Mouse (Mus musculus) retina, postnatal 1 day (tissue): ENCODE data around the gene Cd302.

Experiments
- DNase-seq: peaks from one replicate; pipeline ENCODE4 v3.0.0-alpha.2; 2012

Cd302 gene

DNA sequence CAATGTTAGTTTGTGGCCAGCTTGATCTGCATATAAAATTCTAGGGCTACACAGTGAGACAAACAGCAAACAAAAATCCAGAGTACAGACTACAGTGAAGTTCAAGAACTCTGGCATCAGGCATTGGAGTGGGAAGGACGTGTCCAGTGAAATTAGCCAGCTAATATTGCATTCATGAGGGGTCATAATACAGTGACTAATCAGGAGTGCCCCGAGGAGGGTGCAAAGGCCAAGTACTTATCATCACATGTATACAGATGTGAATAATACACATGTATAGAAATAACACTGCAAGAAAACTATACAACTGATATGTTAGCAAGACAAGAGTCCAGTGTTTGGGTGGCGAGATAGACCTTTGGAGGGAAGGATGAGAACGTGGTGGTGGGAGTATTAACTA is 31.5 kb downstream of the Cd302 start:
- no peak for DNase-seq

DNA sequence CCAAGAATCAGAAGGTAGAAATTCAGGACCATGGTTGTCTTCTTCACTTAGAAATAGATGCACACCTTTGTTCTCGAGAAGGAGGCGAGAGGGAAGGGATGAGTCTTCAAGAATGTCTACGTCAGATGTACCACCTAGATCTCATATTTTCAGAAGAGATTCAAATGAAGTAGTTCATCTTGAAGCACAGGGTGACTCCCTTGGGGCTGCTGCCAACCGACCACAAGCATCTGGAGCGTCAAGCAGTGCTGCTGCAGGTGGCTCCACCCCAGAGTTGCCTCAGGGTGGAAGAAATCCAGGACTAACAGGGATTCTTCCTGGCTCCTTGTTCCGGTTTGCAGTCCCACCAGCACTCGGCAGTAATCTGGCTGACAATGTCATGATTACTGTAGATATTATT is 49.8 kb downstream of the Cd302 start:
- DNase-seq = no peak

DNA sequence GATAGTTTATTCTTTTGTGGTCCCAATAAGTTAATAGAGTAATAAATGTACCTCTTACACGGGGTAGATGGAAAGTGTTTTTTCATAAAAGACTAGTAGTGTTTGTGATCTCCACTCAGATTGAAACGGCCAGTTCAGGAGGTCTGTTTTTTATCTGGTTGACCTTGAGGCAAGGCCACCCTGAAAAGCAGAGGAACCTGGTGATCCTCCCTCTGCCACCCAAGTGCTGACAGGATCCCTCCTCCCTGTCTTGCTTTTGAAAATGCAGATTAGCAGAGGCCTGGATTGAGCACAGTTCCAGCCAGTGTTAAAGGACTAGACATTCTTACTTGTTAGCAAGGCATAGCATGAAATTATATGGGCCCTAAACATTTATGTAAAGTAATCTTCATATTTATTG is 51.1 kb downstream of the Cd302 start:
- DNase-seq = no peak

DNA sequence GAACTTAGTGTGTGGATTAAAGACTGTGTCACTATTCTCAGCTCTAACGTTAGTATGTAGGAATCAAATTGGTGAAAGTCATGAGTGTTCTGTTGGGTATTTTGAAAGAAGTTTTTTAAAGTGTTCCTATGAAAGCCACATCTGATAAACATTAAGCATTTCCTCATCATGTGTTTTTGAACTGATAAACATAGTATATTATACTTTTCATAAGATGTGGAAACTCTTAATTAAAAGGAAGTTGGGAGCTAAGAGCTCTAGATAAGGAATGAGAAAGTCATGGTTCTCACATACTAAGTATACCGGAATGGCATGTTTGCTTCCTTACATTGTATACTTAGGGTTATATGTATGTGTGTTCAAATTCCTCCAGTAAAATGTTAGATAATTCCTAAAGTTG is 53.9 kb downstream of the Cd302 start:
- DNase-seq = no peak

- no peak for DNase-seq
Measured at GRCm38 (mm10) chr2:60228470-60228869, 55.8 kb downstream of the Cd302 start.

GRCm38 (mm10) chr2:60223489-60223888 is 60.8 kb downstream of the Cd302 start:
- no peak for DNase-seq

- DNase-seq = no peak
Measured at GRCm38 (mm10) chr2:60221954-60222353, 62.3 kb downstream of the Cd302 start.

- DNase-seq = no peak
Measured at GRCm38 (mm10) chr2:60221236-60221635, 63.1 kb downstream of the Cd302 start.

DNA sequence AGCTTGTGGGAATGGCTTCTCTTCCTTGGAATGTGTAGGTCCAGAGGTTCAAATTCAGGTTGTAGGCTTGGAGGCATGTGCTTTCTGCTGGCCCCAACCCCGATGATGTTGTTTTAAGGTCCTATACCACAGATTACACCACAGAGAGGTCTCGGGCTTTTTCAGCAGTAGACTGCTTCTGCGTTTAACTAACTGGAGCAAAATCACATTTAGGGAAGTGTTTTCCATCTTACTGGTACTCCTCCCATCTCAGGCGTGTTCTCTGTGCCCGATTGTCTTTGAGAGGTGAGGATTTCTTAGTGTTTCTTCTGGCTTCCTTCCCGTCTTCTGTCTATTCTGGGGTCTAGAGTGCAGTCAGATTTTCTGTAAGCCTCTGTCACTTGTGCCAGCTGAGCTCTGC is 66.7 kb downstream of the Cd302 start:
- DNase-seq = no peak

- DNase-seq = no peak
Measured at GRCm38 (mm10) chr2:60216547-60217153, 67.6 kb downstream of the Cd302 start.

GRCm38 (mm10) chr2:60214683-60215082 is 69.6 kb downstream of the Cd302 start:
- DNase-seq = no peak

GRCm38 (mm10) chr2:60212488-60212887 is 71.8 kb downstream of the Cd302 start:
- DNase-seq = no peak

- no peak for DNase-seq
Measured at GRCm38 (mm10) chr2:60210821-60211220, 73.5 kb downstream of the Cd302 start.

GRCm38 (mm10) chr2:60209703-60210651 is 74.3 kb downstream of the Cd302 start, which contains the start of the genes Baz2b and March7:
Baz2b (minus strand) TSS chr2:60209839.
March7 (plus strand) TSS chr2:60209887.
- DNase-seq = peak; percentile 95

DNA sequence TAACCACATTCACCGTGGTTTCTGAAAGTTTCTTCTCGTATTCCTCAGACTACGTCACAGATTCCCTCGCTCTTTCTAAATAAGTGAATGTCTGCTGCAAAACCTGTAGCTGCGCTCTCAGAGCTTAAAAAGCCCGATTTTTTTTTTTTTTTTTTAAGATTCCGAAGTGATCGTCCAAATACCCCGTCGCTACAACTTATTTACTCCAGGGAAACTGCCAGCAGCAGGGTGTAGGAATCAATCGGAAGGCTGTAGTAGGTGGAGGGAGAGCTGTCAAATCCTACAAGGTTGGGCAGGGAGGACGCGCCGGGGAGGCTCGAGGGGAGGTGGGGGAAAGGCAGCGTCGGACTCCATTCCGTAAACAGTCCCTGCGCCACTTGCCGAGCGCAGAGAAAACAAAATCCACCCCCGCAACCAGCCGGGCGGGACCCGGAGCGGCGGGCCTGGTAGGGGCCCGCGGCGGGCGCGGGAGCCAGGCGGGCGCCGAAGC is 75.1 kb downstream of the Cd302 start:
- peak; percentile 68 for DNase-seq

- no peak for DNase-seq
Measured at GRCm38 (mm10) chr2:60205795-60206194, 78.5 kb downstream of the Cd302 start.

DNA sequence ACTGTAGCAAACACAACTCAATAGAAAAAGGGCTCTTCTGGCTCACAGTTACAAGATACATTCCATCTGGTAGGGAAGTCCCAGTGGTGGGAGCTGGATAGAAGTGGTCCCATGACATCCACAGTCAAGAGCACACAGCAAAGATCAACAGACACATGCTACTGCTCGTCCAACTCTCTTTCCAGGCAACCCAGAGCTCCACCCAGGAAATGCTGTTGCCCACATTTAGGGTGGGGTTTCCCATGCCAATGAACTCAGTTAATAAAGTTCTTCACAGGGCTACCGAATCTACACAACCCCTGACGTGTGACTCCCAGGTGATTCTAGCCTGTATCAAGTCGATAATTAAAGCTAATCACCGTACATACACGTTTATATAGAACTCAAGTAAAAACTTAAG is 80.1 kb downstream of the Cd302 start:
- DNase-seq = no peak

GRCm38 (mm10) chr2:60203733-60204132 is 80.6 kb downstream of the Cd302 start:
- no peak for DNase-seq

DNA sequence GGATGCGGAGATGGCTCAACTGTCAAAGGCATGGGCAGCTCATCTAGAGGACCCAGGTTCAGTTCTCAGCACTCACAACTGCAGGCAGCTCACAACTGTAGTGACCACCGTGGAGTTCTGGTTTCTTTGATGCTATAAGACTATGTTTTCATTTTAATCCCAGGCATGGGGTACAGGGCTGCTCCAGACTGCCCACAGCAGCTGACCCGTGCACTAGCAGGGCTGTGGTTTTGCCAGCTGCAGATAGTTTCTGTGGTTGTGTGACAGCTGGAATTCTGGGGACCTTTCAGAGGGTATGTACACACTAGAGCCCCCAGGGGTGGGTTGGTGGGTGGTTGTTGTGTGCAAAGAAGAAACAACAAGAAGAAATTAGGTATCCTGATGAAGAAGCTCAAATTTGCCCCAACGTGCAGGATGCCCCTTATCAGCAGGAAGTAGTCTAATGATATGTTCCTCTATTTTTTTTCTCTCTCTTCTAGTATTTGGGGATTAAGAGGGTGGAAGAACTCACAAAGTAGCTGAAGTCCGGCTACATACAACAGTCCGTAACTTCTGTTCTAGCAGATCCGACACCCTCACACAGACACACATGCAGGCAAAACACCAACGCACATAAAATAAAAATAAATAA is 81.3 kb downstream of the Cd302 start:
- no peak for DNase-seq
